12 mouse cellular contexts compared by ENCODE assay signal in the genomic region with DNA sequence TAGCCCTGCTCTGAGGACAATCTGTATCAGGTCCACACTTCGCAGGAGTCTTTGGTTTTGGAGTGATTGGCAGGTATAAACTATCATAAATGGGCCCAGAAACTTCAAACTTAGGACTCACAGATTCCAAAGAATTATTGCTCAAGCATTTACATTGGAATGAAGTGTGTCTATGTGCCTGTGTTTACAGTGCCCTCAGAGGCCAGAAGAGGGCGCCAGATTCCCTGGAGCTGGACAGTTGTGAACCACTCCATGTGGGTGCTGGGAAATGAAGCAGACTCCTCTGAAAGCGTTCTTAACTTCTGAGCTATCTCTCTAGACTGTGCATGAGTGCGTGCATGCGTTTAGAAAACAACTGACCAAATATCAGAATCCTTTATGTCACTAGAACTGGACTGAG. TPM values are rescaled to one million over a fixed set of nuclear protein-coding genes. Genes with fewer than 3 reads are reported as not detected.
DNase-seq lines count a peak whose midpoint lies in the region; ATAC-seq and TF ChIP-seq lines count a peak whose summit lies in the region.
"Had no signal": no experiment of that assay in that cellular context is flagged by ENCODE, and none has a peak within 500 bp of the region (broad histone marks: within the 10 kb centered on the region; RNA-seq: fewer than 3 reads in every experiment).

No protein-coding gene starts in this region.

- no peaks in the 10 kb centered on the region for H3K9me3 ChIP-seq in liver, postnatal 0 days (ENCODE audit: low read length)

- no peak overlapping the region for H3K4me2 ChIP-seq in liver, postnatal 0 days (ENCODE audit: low read depth, low read length)
- H3K4me2 ChIP-seq: forebrain, embryonic 12.5 days had no signal

- no peak for TF ChIP-seq EP300 in liver, postnatal 0 days (IDR thresholded peaks at IDR 0.05; ENCODE audit: low read depth)

- no peak for ATAC-seq in liver, postnatal 0 days

- TF ChIP-seq CTCF in cerebellum, adult 2 months (IDR thresholded peaks at IDR 0.05; ENCODE audit: borderline replicate concordance, insufficient read depth, low read depth, low read length), result no peak
- TF ChIP-seq CTCF in left cerebral cortex, adult 2 months (IDR thresholded peaks at IDR 0.05), result peak; percentile 39
- TF ChIP-seq CTCF in liver, postnatal 0 days (IDR thresholded peaks at IDR 0.05; ENCODE audit: low read depth), result no peak; the same call in 1 of the 2 replicates

- peak; percentile 6 to 44 for DNase-seq in cerebellum, postnatal 14 days
- no peak for DNase-seq in cerebellum, adult 2 months
- DNase-seq in left cerebral cortex, adult 2 months (ENCODE audit: extremely low spot score in 1 of 2, low spot score in 2 of 2), result no peak
- no peak for DNase-seq in left cerebral cortex, adult 18-20 months (ENCODE audit: low spot score in 2 of 2)
- DNase-seq in urinary bladder, postnatal 14 days (ENCODE audit: low spot score), result peak; percentile 11
- DNase-seq in urinary bladder, postnatal 4 days (ENCODE audit: low spot score in 2 of 2), result no peak
- DNase-seq in spleen, postnatal 14 days (ENCODE audit: low spot score in 2 of 2), result no peak
- DNase-seq in liver, postnatal 0 days, result no peak
- DNase-seq: cerebellum, adult 9-11 months had no signal

- H3K27me3 ChIP-seq in cerebellum, adult 2 months (ENCODE audit: control insufficient read depth, insufficient read depth, low read length), result no peaks in the 10 kb centered on the region; the same call in 1 of the 2 replicates
- no peaks in the 10 kb centered on the region for H3K27me3 ChIP-seq in liver, postnatal 0 days (ENCODE audit: insufficient read depth, low read length)

- no peak for TF ChIP-seq POLR2A in cerebellum, adult 2 months (IDR thresholded peaks at IDR 0.05; ENCODE audit: borderline replicate concordance, insufficient read depth, low read length)

- intact Hi-C loops in left cerebral cortex, adult 2 months (cut with DNase I), result no loop called here

- no peaks in the 10 kb centered on the region for H3K4me1 ChIP-seq in cerebellum, adult 2 months (ENCODE audit: control insufficient read depth, insufficient read depth, low read length)
- H3K4me1 ChIP-seq in liver, postnatal 0 days (ENCODE audit: insufficient read depth), result no peaks in the 10 kb centered on the region

- H3K36me3 ChIP-seq in liver, postnatal 0 days (replicated peaks; ENCODE audit: insufficient read depth, low read length), result no peaks in the 10 kb centered on the region
- H3K36me3 ChIP-seq: forebrain, embryonic 12.5 days had no signal

- H3K4me3 ChIP-seq in cerebellum, adult 2 months (replicated peaks; ENCODE audit: insufficient read depth, low read depth, low read length), result no peak overlapping the region
- H3K4me3 ChIP-seq in left cerebral cortex, adult 2 months, result no peak overlapping the region
- no peak overlapping the region for H3K4me3 ChIP-seq in liver, postnatal 0 days (ENCODE audit: low read depth, low read length)
- H3K4me3 ChIP-seq: forebrain, embryonic 12.5 days had no signal

- H3K27ac ChIP-seq in cerebellum, adult 2 months (ENCODE audit: insufficient read depth, low read length), result no peak overlapping the region
- H3K27ac ChIP-seq in left cerebral cortex, adult 2 months, result no peak overlapping the region
- no peak overlapping the region for H3K27ac ChIP-seq in liver, postnatal 0 days (ENCODE audit: low read depth)
- H3K27ac ChIP-seq: forebrain, embryonic 12.5 days had no signal

- 47% methylated on average over 5 of the region's 5 CpGs for WGBS in cerebellum, adult 2 months
- 32% methylated on average over 5 of the region's 5 CpGs for WGBS in liver, postnatal 0 days (ENCODE audit: insufficient replicate concordance)

- no peak overlapping the region for H3K9ac ChIP-seq in liver, postnatal 0 days (replicated peaks)
- H3K9ac ChIP-seq: forebrain, embryonic 12.5 days had no signal

RNA-seq across cellular contexts. Expression of a gene that starts 20.9 kb away (rescaled TPM):
- 0.08 and 0.15 TPM in 2 replicates for polyA plus RNA-seq in cerebellum, adult 2 months (2012; rRNA removed)
- total RNA-seq in left cerebral cortex, adult 2 months (2021), result not detected
- not detected for total RNA-seq in left cerebral cortex, adult 18-20 months (2021)
- not detected in 2 replicates for polyA plus RNA-seq in liver, postnatal 0 days (2015; fragmentation: Nextera tagmentation; extraction: Ambion mirVana)
- polyA plus RNA-seq: forebrain, embryonic 12.5 days; heart, postnatal 0 days; liver, embryonic 16.5 days had no signal

Comparison
In these comparisons a context has a peak if more than half of its experiments do, and no peak if none do; other contexts are left out.
1. DNase-seq: peak in cerebellum, postnatal 14 days (2 of 2) and urinary bladder, postnatal 14 days (single experiment); none in cerebellum, adult 2 months (0 of 2), left cerebral cortex, adult 2 months (0 of 2), left cerebral cortex, adult 18-20 months (0 of 2), urinary bladder, postnatal 4 days (0 of 2), spleen, postnatal 14 days (0 of 2) and liver, postnatal 0 days (single experiment).